Mouse (Mus musculus) forebrain, postnatal 0 days (tissue): ENCODE data around the gene Fgd3. TPM values are rescaled to one million over a fixed set of nuclear protein-coding genes. Genes with fewer than 3 reads are reported as not detected.

ENCODE experiments used
- ATAC-seq: fragments of 200-750 bp; cut with Nextera tagmentation; 2 replicates; pipeline ENCODE4 v1.8.0; 2017; ENCODE audit warnings: mild to moderate bottlenecking, moderate library complexity
- DNase-seq: peaks from one replicate; pipeline ENCODE4 v3.0.0-alpha.2; 2015
- H3K27ac ChIP-seq: fragments of 300-500 bp; sonication (generic); 2 replicates; pipeline ENCODE4 v1.5.1; 2014; ENCODE audit warnings: low read depth, mild to moderate bottlenecking, antibody characterized with exemption, low read length, moderate library complexity, mixed read lengths
- H3K27me3 ChIP-seq: fragments of 300-500 bp; sonication (generic); 2 replicates; pipeline ENCODE4 v1.6.1; 2014; ENCODE audit warnings: mild to moderate bottlenecking, low read length, mixed read lengths; ENCODE audit not compliant: insufficient read depth
- H3K36me3 ChIP-seq: fragments of 300-500 bp; sonication (generic); 2 replicates; pipeline ENCODE4 v1.6.1; 2014; ENCODE audit warnings: mild to moderate bottlenecking, moderate library complexity; ENCODE audit not compliant: insufficient read depth
- H3K4me1 ChIP-seq: fragments of 300-500 bp; sonication (generic); 2 replicates; pipeline ENCODE4 v1.6.1; 2014; ENCODE audit warnings: antibody characterized with exemption; ENCODE audit not compliant: insufficient read depth
- H3K4me2 ChIP-seq: fragments of 300-500 bp; sonication (generic); 2 replicates; pipeline ENCODE4 v1.6.1; 2014; ENCODE audit warnings: low read depth, mild to moderate bottlenecking, moderate library complexity
- H3K4me3 ChIP-seq: fragments of 300-500 bp; sonication (generic); 2 replicates; pipeline ENCODE4 v1.5.1; 2014; ENCODE audit warnings: low read depth, low read length, mixed read lengths
- H3K9ac ChIP-seq: fragments of 300-500 bp; sonication (generic); 2 replicates; pipeline ENCODE4 v1.6.1; 2014; ENCODE audit warnings: mild to moderate bottlenecking
- H3K9me3 ChIP-seq: fragments of 300-500 bp; sonication (generic); 2 replicates; pipeline ENCODE4 v1.6.1; 2016; ENCODE audit warnings: low read length
- CTCF ChIP-seq: sonication (generic); IDR thresholded peaks from 2 replicates; pipeline ENCODE4 v1.5.1; 2016; ENCODE audit warnings: antibody characterized with exemption, control low read depth, low read depth
- WGBS: fragments of 180-500 bp; shearing (Covaris S2); extraction: QIAGEN DNeasy Blood & Tissue Kit; methylation state at CpG from one replicate; pipeline ENCODE4 v1.1.7; 2014; 5-methylcytosine and 5-hydroxymethylcytosine counted together
- polyA plus RNA-seq: library from polyadenylated mRNA; unstranded; fragments of >200 nt; fragmentation: Nextera tagmentation; extraction: Ambion mirVana; gene quantifications from 2 replicates; pipeline ENCODE4 v1.2.1, GENCODE M21; 2015
- total RNA-seq: library from RNA; depleted of rRNA; stranded (reverse); fragments of >200 nt; gene quantifications from 2 replicates; pipeline ENCODE4 v1.2.3, GENCODE M21; 2014; rRNA removed

Fgd3 gene
- total and polyA plus RNA-seq, 2 experiments from 2014 or later, result 2.8 to 14.0 TPM

DNA sequence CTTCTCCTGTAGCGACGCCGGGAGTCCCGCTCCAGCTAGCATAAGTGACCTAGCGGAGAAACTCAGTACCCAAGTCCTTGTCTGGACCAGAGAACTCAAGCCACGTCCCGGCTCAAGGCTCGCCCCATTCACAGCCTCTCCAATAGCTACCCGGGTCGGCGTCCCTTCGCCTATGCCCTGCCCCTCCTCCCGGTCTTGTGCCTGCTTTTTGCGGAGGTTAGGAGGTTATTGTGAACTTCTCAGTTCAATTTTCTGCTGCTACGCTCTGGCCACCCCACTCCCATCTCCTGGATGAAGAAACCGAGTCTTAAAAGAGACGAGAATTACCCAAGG, 103.9 kb downstream of the Fgd3 start:
- Histone ChIP-seq H3K9me3 (no peaks in the 10 kb centered on the region), H3K27ac (no peak overlapping the region), H3K4me3 (peak overlapping the region; percentile 80), H3K9ac (no peak overlapping the region), H3K4me1 (peaks cover 6% of the 10 kb centered on the region; the same call in 1 of the 2 replicates), H3K4me2 (peak overlapping the region; percentile 77), H3K36me3 (no peaks in the 10 kb centered on the region), H3K27me3 (no peaks in the 10 kb centered on the region)
- TF ChIP-seq CTCF, result no peak
- 5% methylated on average over 17 of the region's 17 CpGs for WGBS
- ATAC-seq (no peak), DNase-seq (no peak)

DNA sequence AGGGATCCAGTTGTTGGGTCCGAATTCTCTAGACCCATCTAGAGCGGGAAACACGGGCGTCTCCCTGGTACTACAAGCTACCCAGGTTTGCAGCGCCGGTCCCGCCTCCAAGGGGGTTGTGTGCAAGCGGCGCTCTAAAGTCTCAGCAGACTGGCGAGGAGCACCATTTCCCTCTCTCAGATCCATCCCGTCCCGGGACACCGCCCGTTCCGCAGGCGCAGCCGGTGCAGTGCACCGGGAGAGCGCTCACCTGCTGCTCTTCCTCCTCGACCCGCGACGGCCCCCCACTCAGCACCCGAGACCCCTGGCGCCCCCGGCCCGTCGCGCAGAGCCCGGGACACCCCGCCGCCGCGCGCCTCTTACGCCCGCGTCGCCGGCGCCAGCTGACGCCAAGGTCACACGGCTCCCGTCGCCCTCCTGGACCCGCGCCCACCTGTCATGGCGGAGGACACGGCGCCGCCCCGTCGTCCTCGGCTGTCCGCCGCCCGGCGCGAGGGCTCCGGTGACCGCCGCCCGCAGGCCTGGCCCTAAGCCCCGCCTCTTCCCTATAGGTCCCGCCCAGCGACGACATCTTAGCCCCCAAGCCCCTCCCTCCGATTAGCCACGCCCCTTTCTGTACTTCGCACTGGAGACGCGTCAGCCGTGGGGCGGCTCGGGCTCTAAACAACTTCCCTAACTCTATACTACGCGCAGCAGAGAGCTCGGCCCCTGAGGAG, 104.4 kb downstream of the Fgd3 start, which contains the start of gene Card19:
TSS of gene Card19 (minus strand) at position 534 of the 716 bp plus-strand sequence.
- Histone ChIP-seq H3K4me2 (peak within 1 kb of the TSS; percentile 77), H3K4me3 (peak within 1 kb of the TSS; percentile 80), H3K4me1 (peaks cover 6% of the 10 kb centered on the region; the same call in 1 of the 2 replicates), H3K36me3 (no peaks in the 10 kb centered on the region), H3K9ac (peak within 1 kb of the TSS; percentile 78), H3K27ac (peak within 1 kb of the TSS; percentile 62; the same call in 1 of the 2 replicates), H3K9me3 (no peaks in the 10 kb centered on the region), H3K27me3 (no peaks in the 10 kb centered on the region)
- WGBS, result under 1% methylated on average over 66 of the region's 78 CpGs
- ATAC-seq (peak; percentile 84), DNase-seq (peak; percentile 87)
- TF ChIP-seq CTCF, result no peak

DNA sequence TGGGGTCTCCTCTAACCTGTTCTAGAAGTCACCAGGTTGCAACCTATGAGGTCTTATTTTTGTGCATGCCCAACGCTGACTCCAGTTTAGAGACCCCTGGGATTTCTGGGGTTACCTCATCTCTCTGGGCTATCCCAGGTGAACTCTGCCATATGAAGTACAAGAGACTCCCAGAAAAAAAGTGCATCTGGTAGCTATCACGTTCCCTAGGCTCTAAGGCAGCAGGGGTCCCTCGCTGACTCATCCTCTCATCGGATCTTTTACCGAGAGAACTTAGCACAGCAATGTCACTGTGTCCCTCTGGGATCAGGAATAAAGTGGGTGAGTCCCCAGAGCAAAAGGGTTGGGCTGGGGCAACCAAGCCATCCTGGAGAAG, 105.0 kb downstream of the Fgd3 start:
- no peak for TF ChIP-seq CTCF
- H3K36me3 ChIP-seq, result no peaks in the 10 kb centered on the region
- H3K4me2 ChIP-seq, result peak overlapping the region; percentile 77
- H3K9me3 ChIP-seq, result no peaks in the 10 kb centered on the region
- peak overlapping the region; percentile 80 for H3K4me3 ChIP-seq
- no peak for ATAC-seq
- 13% methylated on average over 5 of the region's 5 CpGs for WGBS
- no peaks in the 10 kb centered on the region for H3K27me3 ChIP-seq
- no peak for DNase-seq
- H3K4me1 ChIP-seq, result peaks cover 6% of the 10 kb centered on the region; the same call in 1 of the 2 replicates
- no peak overlapping the region for H3K27ac ChIP-seq
- peak overlapping the region; percentile 78 for H3K9ac ChIP-seq

DNA sequence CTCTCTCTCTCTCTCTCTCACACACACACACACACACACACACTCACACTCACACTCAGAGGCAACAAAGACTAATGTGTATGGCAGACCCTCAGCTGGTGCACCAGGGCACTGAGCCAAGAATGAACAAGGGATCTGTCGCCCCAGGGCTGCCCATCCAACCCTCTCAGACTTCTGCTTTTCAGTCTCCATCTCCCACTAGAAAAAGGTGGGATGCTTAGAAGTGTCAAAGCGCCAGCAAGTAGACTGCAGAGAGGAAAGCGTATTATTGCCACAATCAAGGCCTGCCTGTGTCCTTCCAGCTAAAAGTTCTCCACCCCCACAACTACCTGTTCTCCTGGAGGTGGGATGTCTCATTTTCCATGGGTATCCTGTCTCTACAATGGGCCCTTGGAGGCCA, 105.7 kb downstream of the Fgd3 start:
- Histone ChIP-seq H3K27ac (no peak overlapping the region), H3K36me3 (no peaks in the 10 kb centered on the region), H3K27me3 (no peaks in the 10 kb centered on the region), H3K4me2 (peak overlapping the region; percentile 77), H3K4me3 (no peak overlapping the region), H3K9ac (no peak overlapping the region), H3K4me1 (peaks cover 6% of the 10 kb centered on the region; the same call in 1 of the 2 replicates), H3K9me3 (no peaks in the 10 kb centered on the region)
- WGBS, result 53% methylated on average over 3 of the region's 3 CpGs
- no peak for ATAC-seq
- no peak for DNase-seq
- TF ChIP-seq CTCF, result no peak

DNA sequence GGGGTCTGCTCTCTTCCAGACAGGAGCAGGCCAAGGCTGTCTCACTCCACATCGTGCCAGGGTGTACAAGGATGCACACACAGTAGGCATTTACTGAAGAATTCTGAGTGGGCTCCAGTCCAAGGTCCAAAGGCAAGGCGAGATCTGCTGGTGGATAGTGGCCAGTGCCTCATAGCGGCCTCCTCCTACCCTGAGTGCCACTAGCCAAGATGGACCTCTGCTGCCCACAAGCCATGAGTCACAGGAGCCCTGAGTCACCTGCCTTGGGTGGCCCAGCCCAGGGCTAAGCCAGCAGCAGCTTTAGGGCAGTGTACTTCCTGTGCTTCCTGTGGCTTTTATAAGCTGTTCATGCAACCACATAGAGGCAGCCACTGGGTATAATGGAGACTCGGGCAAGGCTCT, 106.6 kb downstream of the Fgd3 start:
- DNase-seq (no peak), ATAC-seq (no peak)
- Histone ChIP-seq H3K27ac (no peak overlapping the region), H3K4me3 (no peak overlapping the region), H3K4me1 (peaks cover 6% of the 10 kb centered on the region; the same call in 1 of the 2 replicates), H3K36me3 (no peaks in the 10 kb centered on the region), H3K9me3 (no peaks in the 10 kb centered on the region), H3K27me3 (no peaks in the 10 kb centered on the region), H3K9ac (no peak overlapping the region), H3K4me2 (no peak overlapping the region)
- TF ChIP-seq CTCF, result no peak
- 38% methylated on average over 4 of the region's 4 CpGs for WGBS

DNA sequence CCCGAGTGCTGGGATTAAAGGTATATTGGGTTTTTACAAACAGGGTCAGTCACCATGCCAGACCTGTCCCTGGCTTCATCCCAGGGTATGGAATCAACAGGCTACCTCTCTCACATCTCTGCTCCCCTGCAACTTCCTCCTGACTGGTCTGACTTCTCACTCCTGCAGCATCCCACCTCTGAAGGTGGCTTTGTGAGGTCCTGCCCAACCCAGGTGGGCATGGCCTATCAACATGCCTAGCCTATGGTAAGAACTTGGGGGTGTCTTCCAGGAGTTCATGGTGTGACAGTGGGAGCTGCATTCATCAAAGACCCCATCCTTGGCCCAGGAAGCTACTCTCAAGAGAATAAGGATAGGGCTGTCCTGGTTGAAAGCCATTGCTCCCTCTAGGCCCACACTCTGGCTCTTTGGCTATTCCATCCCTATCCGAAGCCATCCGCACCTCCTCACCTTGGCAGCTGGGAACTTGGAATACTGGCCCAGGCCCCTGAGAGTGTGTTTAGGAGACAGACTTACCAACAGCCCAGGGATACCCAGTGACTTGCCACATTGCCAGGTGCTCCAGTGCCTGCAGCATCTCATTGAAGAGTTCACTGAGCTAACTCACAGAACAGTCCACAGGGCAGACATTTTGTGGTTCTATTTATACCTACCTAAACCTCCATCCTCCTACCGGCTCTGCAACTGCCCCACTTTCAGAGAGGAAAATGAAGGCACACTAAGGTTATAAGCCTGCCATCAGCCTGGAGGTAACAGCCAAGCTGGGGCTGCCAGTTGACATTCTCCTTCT, 107.2 kb downstream of the Fgd3 start:
- Histone ChIP-seq H3K9ac (no peak overlapping the region), H3K4me3 (no peak overlapping the region), H3K27me3 (no peaks in the 10 kb centered on the region), H3K36me3 (no peaks in the 10 kb centered on the region), H3K27ac (no peak overlapping the region), H3K9me3 (no peaks in the 10 kb centered on the region), H3K4me2 (no peak overlapping the region), H3K4me1 (peaks cover 6% of the 10 kb centered on the region; the same call in 1 of the 2 replicates)
- WGBS, result 67% methylated on average over 4 of the region's 4 CpGs
- ATAC-seq, result no peak
- TF ChIP-seq CTCF, result no peak
- DNase-seq, result no peak

Other genes with a start within 250 kb of the Fgd3 start
- 35.2 and 46.6 TPM in 2 replicates for gene Wnk2, start 172.3 kb downstream of the Fgd3 start, total RNA-seq
- 10.7 and 15.2 TPM in 2 replicates for gene Wnk2, start 172.3 kb downstream of the Fgd3 start, polyA plus RNA-seq
- 16.5 and 28.6 TPM in 2 replicates for gene Ninj1, start 132.8 kb downstream of the Fgd3 start, total RNA-seq
- gene Ninj1, start 132.8 kb downstream of the Fgd3 start, polyA plus RNA-seq, result 37.0 and 43.1 TPM in 2 replicates
- 14.9 and 15.8 TPM in 2 replicates for gene Card19, start 104.3 kb downstream of the Fgd3 start, total RNA-seq
- 32.0 TPM in 2 replicates for gene Card19, start 104.3 kb downstream of the Fgd3 start, polyA plus RNA-seq
- 0.38 and 0.85 TPM in 2 replicates for gene Susd3, start 71.6 kb downstream of the Fgd3 start, total RNA-seq
- 0.77 and 1.2 TPM in 2 replicates for gene Susd3, start 71.6 kb downstream of the Fgd3 start, polyA plus RNA-seq
- 40.9 and 50.9 TPM in 2 replicates for gene Bicd2, start 21.3 kb upstream of the Fgd3 start, total RNA-seq
- gene Bicd2, start 21.3 kb upstream of the Fgd3 start, polyA plus RNA-seq, result 20.8 and 23.7 TPM in 2 replicates
- 15.0 and 15.9 TPM in 2 replicates for gene Ippk, start 100.9 kb upstream of the Fgd3 start, total RNA-seq
- gene Ippk, start 100.9 kb upstream of the Fgd3 start, polyA plus RNA-seq, result 11.0 and 11.7 TPM in 2 replicates
- 0.31 and 0.67 TPM in 2 replicates for gene Tes3-ps, start 173.0 kb upstream of the Fgd3 start, total RNA-seq
- gene Tes3-ps, start 173.0 kb upstream of the Fgd3 start, polyA plus RNA-seq, result 0.49 and 0.56 TPM in 2 replicates
- gene Ecm2, start 184.5 kb upstream of the Fgd3 start, total RNA-seq, result 2.0 TPM in 2 replicates
- gene Ecm2, start 184.5 kb upstream of the Fgd3 start, polyA plus RNA-seq, result 1.0 and 1.8 TPM in 2 replicates
- gene Aspn, start 224.1 kb upstream of the Fgd3 start, total RNA-seq, result 1.6 and 7.9 TPM in 2 replicates
- gene Aspn, start 224.1 kb upstream of the Fgd3 start, polyA plus RNA-seq, result 1.1 and 1.4 TPM in 2 replicates